Mouse (Mus musculus) gastrocnemius, postnatal 10 days (tissue): ENCODE results near the gene CT030661.1. TPM values are rescaled to one million over a fixed set of nuclear protein-coding genes. Genes with fewer than 3 reads are reported as not detected.
"Not testable (repeated sequence)": the region's sequence is repeated elsewhere in the genome, so short reads cannot be mapped to it uniquely, and the experiment has no call there.

Experiments
- DNase-seq: peaks from one replicate; pipeline ENCODE4 v3.0.0; 2021; ENCODE audit warnings: mixed read lengths
- long read RNA-seq, 2 experiments: library from polyadenylated mRNA; stranded (forward); transcript quantifications; one replicate each; pipeline ENCODE4 v2.0.0; 2021
- total RNA-seq, 2 experiments: library from RNA; stranded (reverse); gene quantifications; 2 replicates each; pipeline ENCODE4 v1.2.3; 2021

CT030661.1 gene
- total RNA-seq: 1 to 10 TPM; 7.0 to 7.4 TPM
- long read RNA-seq, experiment 1, partial matches to known transcripts: 0 of 6 reads
- long read RNA-seq, experiment 1, other reads (novel, unspliced or antisense): 5 of 6 reads
- long read RNA-seq, experiment 2, partial matches to known transcripts: 0 of 5 reads
- long read RNA-seq, experiment 2, other reads (novel, unspliced or antisense): 2 of 5 reads

- peak; percentile 71 for DNase-seq
These were observed at the start of gene CT030661.1 for GRCm38 (mm10) chr17:22314730-22315226. TSS of gene CT030661.1 (minus strand) at chr17:22314837.

GRCm38 (mm10) chr17:22363895-22364294 is 49.3 kb upstream of the CT030661.1 start:
- no peak for DNase-seq

GRCm38 (mm10) chr17:22361101-22361781 is 46.6 kb upstream of the CT030661.1 start, which contains the start of the genes Zfp944 and Zfp758:
TSS of gene Zfp944 (minus strand) at chr17:22361400.
TSS of gene Zfp758 (plus strand) at chr17:22361453.
- DNase-seq: peak; percentile 31

- no peak for DNase-seq
These were observed 45.9 kb upstream of the CT030661.1 start for GRCm38 (mm10) chr17:22360572-22360971.

GRCm38 (mm10) chr17:22352794-22353193 is 38.2 kb upstream of the CT030661.1 start:
- DNase-seq: no peak

GRCm38 (mm10) chr17:22315247-22315646 is 610 bp upstream of the CT030661.1 start:
- DNase-seq: not testable (repeated sequence)

GRCm38 (mm10) chr17:22314219-22314618 is 418 bp downstream of the CT030661.1 start:
- DNase-seq: peak; percentile 3

Other genes starting within 250 kb of the CT030661.1 start
- gene Zfp947, start 148.6 kb downstream of the CT030661.1 start, total RNA-seq: 1 to 10 TPM in 1 of 2 experiments, under 1 TPM in 1; 0.94 to 1.0 TPM
- gene Zfp994, start 89.2 kb downstream of the CT030661.1 start, total RNA-seq: 1 to 10 TPM; 2.1 TPM
- gene Zfp944, start 46.6 kb upstream of the CT030661.1 start, total RNA-seq: 1 to 10 TPM; 4.1 to 5.0 TPM
- 1 to 10 TPM; 6.8 TPM for gene Zfp758, start 46.6 kb upstream of the CT030661.1 start, total RNA-seq
- gene Zfp946, start 109.4 kb upstream of the CT030661.1 start, total RNA-seq: 1 to 10 TPM; 3.6 to 4.1 TPM